Mouse (Mus musculus) thymus, adult 2 months (tissue): Measurements from ENCODE around the gene Zmiz2.

ENCODE experiments used
- CTCF ChIP-seq: fragments of 200-500 bp; IDR thresholded peaks from 2 replicates; pipeline ENCODE4 v1.5.1; 2012; ENCODE audit warnings: mild to moderate bottlenecking, control low read depth, low read length, moderate library complexity, borderline replicate concordance; ENCODE audit not compliant: control insufficient read depth, poor library complexity, insufficient read depth; ENCODE audit errors: extremely low read depth
- POLR2A ChIP-seq: fragments of 200-500 bp; IDR thresholded peaks from 2 replicates; pipeline ENCODE4 v1.6.1; 2012; ENCODE audit warnings: mild to moderate bottlenecking, low read length, control low read depth, moderate library complexity; ENCODE audit not compliant: control insufficient read depth, poor library complexity, insufficient read depth; ENCODE audit errors: extremely low read depth

DNA sequence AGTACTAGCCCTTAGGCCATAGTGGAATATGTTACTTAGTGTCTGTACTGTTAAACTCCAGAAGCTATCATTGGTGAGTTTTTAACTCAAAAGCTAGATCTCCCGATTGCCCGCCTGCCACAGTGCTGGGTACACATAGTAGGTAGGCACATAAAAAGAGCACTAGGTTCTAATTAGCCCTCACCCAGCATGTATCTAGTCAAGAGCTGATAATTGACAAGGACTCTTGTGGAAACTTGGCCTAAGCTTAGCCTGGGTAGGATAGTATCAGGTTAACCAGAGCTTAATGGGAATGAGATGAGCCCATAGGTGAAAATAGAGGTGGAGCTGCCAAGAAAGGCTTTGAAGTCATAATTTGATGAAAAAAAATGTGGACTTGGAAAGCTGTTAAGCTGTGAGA, 28.2 kb downstream of the Zmiz2 start:
- TF ChIP-seq POLR2A = no peak
- TF ChIP-seq CTCF = no peak
